Mouse (Mus musculus): ENCODE results near the gene Vsx1. TPM values are rescaled to one million over a fixed set of nuclear protein-coding genes. Genes with fewer than 3 reads are reported as not detected.

The Vsx1 gene
- total and polyA plus RNA-seq, 3 experiments: not detected

DNA sequence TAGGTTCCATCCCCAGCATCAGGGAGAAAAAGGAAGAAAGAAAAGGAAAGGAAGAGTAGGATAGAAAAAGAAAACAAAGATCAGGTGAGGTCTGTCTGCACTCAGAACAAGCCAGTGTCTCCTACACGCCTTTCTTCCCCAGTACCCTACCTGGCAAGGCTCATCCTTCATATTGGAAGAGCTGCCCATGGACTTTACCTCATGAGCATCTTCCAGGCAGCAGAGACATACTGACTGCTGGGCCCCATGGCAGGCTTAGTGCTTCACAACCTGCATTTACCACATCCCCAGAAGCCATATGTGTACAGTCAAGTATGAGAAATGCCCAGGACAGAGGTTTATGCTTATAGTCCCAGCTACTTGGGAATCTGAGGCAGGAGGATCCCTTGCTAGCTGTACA, 18.2 kb downstream of the Vsx1 start:
- Histone ChIP-seq H3K4me3 (replicated peaks in 1 of 3; ENCODE audit: low read depth in 2 of 3, low read length in 2 of 3, poor library complexity in 1 of 3) (no peak overlapping the region), H3K9ac (ENCODE audit: insufficient read depth, low read depth) (no peak overlapping the region), H3K27me3 (replicated peaks) (no peaks in the 10 kb centered on the region), H3K36me3 (replicated peaks in 1 of 2; ENCODE audit: control insufficient read depth in 1 of 2, insufficient read depth in 1 of 2, low read length in 1 of 2) (no peaks in the 10 kb centered on the region), H3K4me1 (ENCODE audit: control insufficient read depth in 1 of 2, insufficient read depth in 2 of 2) (peaks cover 15 to 87% of the 10 kb centered on the region in 2 experiments), H3K4me2 (ENCODE audit: insufficient read depth, low read depth, poor library complexity, severe bottlenecking) (no peak overlapping the region), H3K27ac (ENCODE audit: insufficient read depth, low read depth) (no peak overlapping the region), H3K79me2 (replicated peaks; ENCODE audit: control insufficient read depth, extremely low read depth, insufficient read depth, poor library complexity, severe bottlenecking) (no peaks in the 10 kb centered on the region), H3K9me3 (replicated peaks; ENCODE audit: low read length) (peaks cover 3% of the 10 kb centered on the region)
- in situ Hi-C loops (cut with MboI; ENCODE audit: low pct_ligation_motif_present, low pct_unique_long_range_greater_than_20kb, low sequenced_read_pairs) (loop anchor here (5.0 kb wide), 3 partner anchors 64 to 104 kb away; partner anchors contain the start of genes Apmap and Entpd6), dilution Hi-C loops (cut with MboI; ENCODE audit: extremely low pct_ligation_motif_present, extremely low pct_unique_long_range_greater_than_20kb, low sequenced_read_pairs) (no loop called here)
- no peak for DNase-seq (ENCODE audit: extremely low read depth)
- TF ChIP-seq MAZ (IDR thresholded peaks at IDR 0.05; ENCODE audit: low read depth, low read length) (no peak), NELFE (IDR thresholded peaks at IDR 0.05; ENCODE audit: low read depth, low read length) (no peak), EP300 (IDR thresholded peaks at IDR 0.05; ENCODE audit: low read length) (no peak), RCOR1 (conservative IDR thresholded peaks at IDR 0.05; ENCODE audit: low read depth, low read length) (no peak)

DNA sequence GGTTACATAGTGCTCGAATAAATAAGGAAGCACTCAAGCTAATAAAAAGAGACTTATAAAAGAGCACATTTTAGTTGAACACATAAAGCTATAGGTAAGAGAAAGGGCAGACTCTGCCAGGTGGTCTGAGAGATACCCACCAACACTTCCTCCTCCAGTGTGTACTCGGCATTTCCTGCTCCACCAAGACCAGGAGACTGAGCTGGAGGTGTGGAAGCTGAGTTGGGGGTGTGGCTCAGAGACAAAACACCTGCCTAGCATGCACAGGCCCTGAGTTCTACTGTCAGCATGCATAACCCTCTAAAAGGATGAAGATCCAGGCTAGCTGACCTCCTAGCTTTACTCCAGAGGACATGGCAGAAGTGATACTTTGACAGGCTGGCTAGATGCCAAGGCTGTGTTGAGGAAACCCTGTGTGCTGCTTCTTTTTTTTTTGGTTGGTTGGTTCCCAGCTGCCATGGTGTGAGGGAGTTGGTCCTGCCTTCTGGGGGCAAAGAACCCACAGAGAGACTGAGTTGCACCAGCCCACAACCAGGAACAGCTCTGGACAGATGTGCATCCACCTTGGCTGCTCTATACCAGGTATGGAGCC, 19.6 kb downstream of the Vsx1 start:
- dilution Hi-C loops (cut with MboI; ENCODE audit: extremely low pct_ligation_motif_present, extremely low pct_unique_long_range_greater_than_20kb, low sequenced_read_pairs): no loop called here
- Histone ChIP-seq H3K9me3 (replicated peaks; ENCODE audit: low read length) (peaks cover 3% of the 10 kb centered on the region), H3K4me2 (ENCODE audit: insufficient read depth, low read depth, poor library complexity, severe bottlenecking) (no peak overlapping the region), H3K27me3 (replicated peaks) (no peaks in the 10 kb centered on the region), H3K27ac (ENCODE audit: insufficient read depth, low read depth) (no peak overlapping the region), H3K36me3 (replicated peaks in 1 of 2; ENCODE audit: control insufficient read depth in 1 of 2, insufficient read depth in 1 of 2, low read length in 1 of 2) (no peaks in the 10 kb centered on the region), H3K79me2 (replicated peaks; ENCODE audit: control insufficient read depth, extremely low read depth, insufficient read depth, poor library complexity, severe bottlenecking) (no peaks in the 10 kb centered on the region), H3K4me1 (ENCODE audit: control insufficient read depth in 1 of 2, insufficient read depth in 2 of 2) (peaks cover 15 to 94% of the 10 kb centered on the region in 2 experiments), H3K9ac (ENCODE audit: insufficient read depth, low read depth) (no peak overlapping the region), H3K4me3 (replicated peaks in 1 of 3; ENCODE audit: low read depth in 2 of 3, low read length in 2 of 3, poor library complexity in 1 of 3) (no peak overlapping the region)
- TF ChIP-seq ZNF384 (IDR thresholded peaks at IDR 0.05; ENCODE audit: low read depth, low read length) (no peak), ZMIZ1 (IDR thresholded peaks at IDR 0.05; ENCODE audit: low read depth, low read length) (no peak), GABPA (IDR thresholded peaks at IDR 0.05; ENCODE audit: insufficient replicate concordance, low read depth, low read length) (no peak), JUND (conservative IDR thresholded peaks at IDR 0.05; ENCODE audit: low read depth, low read length) (no peak)
- no peak for DNase-seq (ENCODE audit: extremely low read depth)
- in situ Hi-C loops (cut with MboI; ENCODE audit: low pct_ligation_motif_present, low pct_unique_long_range_greater_than_20kb, low sequenced_read_pairs): loop anchor here (5.0 kb wide), 3 partner anchors 62 to 102 kb away; partner anchors contain the start of genes Apmap and Entpd6

DNA sequence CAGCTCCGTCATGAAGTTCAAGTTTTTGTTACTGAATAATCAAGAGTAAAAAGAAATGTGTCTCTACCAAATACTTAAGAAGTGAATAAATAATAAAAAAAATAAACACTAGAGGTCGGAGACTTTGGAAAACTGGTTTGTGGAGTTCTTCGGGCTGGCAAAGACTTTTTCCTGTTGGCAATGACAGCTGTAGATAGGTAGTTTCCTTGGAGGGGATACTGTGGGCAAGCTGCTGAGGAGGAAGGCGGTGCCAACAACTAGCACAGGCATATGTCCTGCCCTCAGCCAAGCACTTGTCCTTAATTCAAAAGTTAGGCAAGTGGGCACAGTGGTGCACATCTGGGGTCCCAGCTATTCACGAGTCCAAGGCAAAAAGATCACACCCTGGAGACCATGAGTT, 20.2 kb downstream of the Vsx1 start:
- Histone ChIP-seq H3K27ac (ENCODE audit: insufficient read depth, low read depth) (no peak overlapping the region), H3K4me2 (ENCODE audit: insufficient read depth, low read depth, poor library complexity, severe bottlenecking) (no peak overlapping the region), H3K4me1 (ENCODE audit: control insufficient read depth in 1 of 2, insufficient read depth in 2 of 2) (peaks cover 11 to 93% of the 10 kb centered on the region in 2 experiments), H3K36me3 (replicated peaks in 1 of 2; ENCODE audit: control insufficient read depth in 1 of 2, insufficient read depth in 1 of 2, low read length in 1 of 2) (no peaks in the 10 kb centered on the region), H3K9ac (ENCODE audit: insufficient read depth, low read depth) (no peak overlapping the region), H3K9me3 (replicated peaks; ENCODE audit: low read length) (peaks cover 3% of the 10 kb centered on the region), H3K27me3 (replicated peaks) (no peaks in the 10 kb centered on the region), H3K4me3 (replicated peaks in 1 of 3; ENCODE audit: low read depth in 2 of 3, low read length in 2 of 3, poor library complexity in 1 of 3) (no peak overlapping the region), H3K79me2 (replicated peaks; ENCODE audit: control insufficient read depth, extremely low read depth, insufficient read depth, poor library complexity, severe bottlenecking) (no peaks in the 10 kb centered on the region)
- no peak for DNase-seq (ENCODE audit: extremely low read depth)
- dilution Hi-C loops (cut with MboI; ENCODE audit: extremely low pct_ligation_motif_present, extremely low pct_unique_long_range_greater_than_20kb, low sequenced_read_pairs) (no loop called here), in situ Hi-C loops (cut with MboI; ENCODE audit: low pct_ligation_motif_present, low pct_unique_long_range_greater_than_20kb, low sequenced_read_pairs) (no loop called here)
- no peak for TF ChIP-seq KAT2A (IDR thresholded peaks at IDR 0.05; ENCODE audit: insufficient replicate concordance, low read length)
- TF ChIP-seq SMC3 (IDR thresholded peaks at IDR 0.05; ENCODE audit: low read depth, low read length): no peak
- TF ChIP-seq RAD21 (IDR thresholded peaks at IDR 0.05; ENCODE audit: low read depth, low read length): no peak
- no peak for TF ChIP-seq ZKSCAN1 (IDR thresholded peaks at IDR 0.05; ENCODE audit: borderline replicate concordance, low read depth, low read length)
- no peak for TF ChIP-seq ELF1 (IDR thresholded peaks at IDR 0.05; ENCODE audit: low read depth, low read length)
- TF ChIP-seq UBTF (IDR thresholded peaks at IDR 0.05; ENCODE audit: low read depth, low read length): no peak
